Mouse (Mus musculus): ENCODE measurements around the gene L3mbtl1.

L3mbtl1 gene

GRCm38 (mm10) chr2:162943148-162943846 is at the start of gene L3mbtl1:
Gene L3mbtl1 (plus strand): TSS chr2:162943472.
- CTCF ChIA-PET = no interaction called here

GRCm38 (mm10) chr2:162899256-162899655 is 44.0 kb upstream of the L3mbtl1 start:
- CTCF ChIA-PET = interaction anchor here (0.6 kb wide), 1 partner anchor 69 kb away, joined by 16 read pairs; no protein-coding TSS in a partner anchor

DNA sequence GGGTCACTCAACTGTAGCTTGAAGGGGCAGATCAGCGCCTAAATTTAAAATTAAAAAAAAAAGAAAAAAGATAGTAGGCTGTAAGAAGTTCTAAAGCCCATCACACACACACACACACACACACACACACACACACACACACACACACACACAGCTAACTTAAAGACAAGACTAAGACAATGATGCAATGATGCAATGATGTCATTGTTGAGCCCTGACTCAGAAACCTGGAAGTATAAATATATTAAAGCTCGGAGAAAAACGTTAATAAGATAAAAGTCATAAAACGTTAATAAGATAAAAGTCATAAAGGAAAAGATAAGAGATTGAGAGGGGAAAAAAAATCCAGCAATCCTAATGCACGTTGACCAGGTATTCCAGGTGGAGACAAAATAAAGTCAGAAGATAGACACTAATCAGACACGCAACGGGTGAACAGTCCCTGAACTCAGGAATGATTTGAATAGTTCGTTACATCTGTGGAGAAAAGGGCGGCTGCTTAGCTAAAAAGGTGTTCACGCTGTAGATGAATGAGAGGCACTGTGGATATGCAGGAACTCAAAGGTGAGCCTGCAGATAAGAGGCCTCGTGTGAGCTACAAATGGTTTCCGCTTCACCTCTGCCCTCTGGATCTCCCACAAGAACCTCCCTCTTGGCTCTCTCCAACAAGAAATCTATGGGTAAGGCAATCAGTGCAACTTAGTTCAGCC is 43.2 kb upstream of the L3mbtl1 start:
- CTCF ChIA-PET = no interaction called here

- CTCF ChIA-PET = no interaction called here
These were observed 42.7 kb upstream of the L3mbtl1 start for GRCm38 (mm10) chr2:162900590-162900916.

DNA sequence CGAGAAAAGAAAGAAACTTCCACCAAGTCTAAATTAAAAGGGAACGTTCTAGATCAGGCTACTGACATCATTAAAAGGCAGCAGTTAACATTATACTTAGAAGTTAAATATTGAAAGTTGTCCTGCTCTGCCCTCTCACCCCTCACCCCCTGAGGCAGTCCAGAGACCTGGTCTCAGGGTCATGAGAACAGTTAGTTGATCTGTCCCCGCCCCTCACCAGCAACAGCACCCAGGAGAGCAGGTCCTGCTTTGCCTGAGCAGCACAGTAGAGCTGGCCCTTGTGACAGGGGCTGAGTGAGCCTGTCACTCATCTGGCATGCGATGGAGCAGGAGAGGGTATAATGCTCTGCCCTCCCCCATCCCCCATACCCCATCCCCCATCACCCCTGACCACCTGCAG is 37.4 kb upstream of the L3mbtl1 start:
- CTCF ChIA-PET = interaction anchor here (0.5 kb wide), 1 partner anchor 265 kb away, joined by 3 read pairs; no protein-coding TSS in a partner anchor

DNA sequence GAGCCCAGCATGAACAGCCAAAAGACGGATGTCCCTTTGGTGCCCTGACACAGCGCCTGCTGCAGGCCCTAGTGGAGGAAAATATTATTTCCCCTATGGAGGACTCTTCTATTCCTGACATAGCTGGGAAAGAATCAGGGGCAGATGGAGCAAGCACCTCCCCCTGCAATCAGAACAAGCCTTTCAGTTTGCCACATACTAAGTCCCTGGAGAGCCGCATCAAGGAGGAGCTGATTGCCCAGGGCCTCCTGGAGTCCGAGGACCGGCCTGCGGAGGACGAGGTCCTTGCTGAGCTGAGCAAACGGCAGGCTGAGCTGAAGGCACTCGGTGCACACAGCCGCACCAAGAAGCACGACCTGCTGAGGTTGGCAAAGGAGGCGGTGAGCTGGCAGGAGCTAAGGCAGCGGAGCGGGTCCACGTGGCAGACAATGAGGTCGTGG is 35.2 kb upstream of the L3mbtl1 start:
- CTCF ChIA-PET = interaction anchor here (0.8 kb wide), 1 partner anchor 1680 kb away, joined by 4 read pairs; no protein-coding TSS in a partner anchor

GRCm38 (mm10) chr2:162914040-162914439 is 29.2 kb upstream of the L3mbtl1 start:
- CTCF ChIA-PET = no interaction called here

- CTCF ChIA-PET = no interaction called here
These were observed 28.8 kb upstream of the L3mbtl1 start for GRCm38 (mm10) chr2:162914519-162914918.

GRCm38 (mm10) chr2:162919926-162920325 is 23.3 kb upstream of the L3mbtl1 start:
- CTCF ChIA-PET = no interaction called here

DNA sequence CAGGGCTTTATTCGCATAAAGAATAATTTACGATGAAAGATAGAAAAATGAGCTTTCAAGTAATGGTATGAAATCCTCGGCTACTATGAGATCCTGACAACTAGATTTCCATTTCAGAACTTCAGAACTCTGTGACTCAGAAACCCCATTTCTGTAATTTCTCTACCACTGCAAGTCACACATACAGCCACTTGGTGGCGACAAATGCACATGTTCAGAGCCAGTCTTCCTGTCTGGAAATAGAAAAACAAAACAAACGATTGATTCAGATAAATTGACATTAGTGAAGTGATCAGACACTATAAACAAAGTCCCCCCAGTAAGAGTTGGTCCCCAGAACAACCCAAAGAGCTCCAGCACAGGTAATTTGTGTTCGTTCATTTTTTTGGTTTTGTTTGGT is 21.1 kb upstream of the L3mbtl1 start:
- CTCF ChIA-PET = interaction anchor here (0.7 kb wide), 1 partner anchor 81 kb away, joined by 3 read pairs; no protein-coding TSS in a partner anchor

- CTCF ChIA-PET = interaction anchor here (0.7 kb wide), 1 partner anchor 80 kb away, joined by 3 read pairs; no protein-coding TSS in a partner anchor
These were observed 20.4 kb upstream of the L3mbtl1 start for GRCm38 (mm10) chr2:162922834-162923233.

GRCm38 (mm10) chr2:162924126-162924525 is 19.1 kb upstream of the L3mbtl1 start:
- CTCF ChIA-PET = no interaction called here

DNA sequence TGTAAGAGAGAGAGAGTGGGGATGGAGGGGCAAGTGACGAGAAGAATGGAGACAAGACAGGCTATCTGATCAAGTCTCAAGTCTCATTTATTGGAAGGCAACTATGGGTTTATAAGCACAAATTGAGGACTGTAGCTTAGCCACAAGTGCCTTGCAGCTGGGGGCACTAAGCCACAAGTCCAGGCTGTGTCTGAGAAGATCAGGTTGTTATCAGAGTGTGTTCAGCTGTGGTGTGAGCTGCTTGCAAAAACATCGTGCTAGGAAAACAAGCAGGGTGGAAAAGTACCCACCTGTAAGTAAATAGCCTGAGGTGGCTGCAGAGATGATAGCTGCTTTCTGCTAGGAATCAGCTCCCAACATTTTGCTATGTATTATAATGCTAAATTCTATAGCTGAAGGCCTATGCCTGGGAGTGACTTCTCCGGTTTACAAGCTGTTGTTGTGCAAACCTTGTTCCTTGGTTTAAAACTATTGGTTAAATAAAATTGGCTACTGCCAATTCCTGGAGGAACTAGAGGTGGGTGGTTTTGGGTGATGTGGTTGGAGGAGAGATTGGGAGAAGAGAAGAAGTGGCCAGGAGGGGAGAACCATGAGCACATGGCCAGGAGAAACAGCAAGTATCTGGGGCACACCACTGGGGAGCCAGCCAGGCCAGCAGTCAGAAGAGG is 15.2 kb upstream of the L3mbtl1 start:
- CTCF ChIA-PET = no interaction called here

DNA sequence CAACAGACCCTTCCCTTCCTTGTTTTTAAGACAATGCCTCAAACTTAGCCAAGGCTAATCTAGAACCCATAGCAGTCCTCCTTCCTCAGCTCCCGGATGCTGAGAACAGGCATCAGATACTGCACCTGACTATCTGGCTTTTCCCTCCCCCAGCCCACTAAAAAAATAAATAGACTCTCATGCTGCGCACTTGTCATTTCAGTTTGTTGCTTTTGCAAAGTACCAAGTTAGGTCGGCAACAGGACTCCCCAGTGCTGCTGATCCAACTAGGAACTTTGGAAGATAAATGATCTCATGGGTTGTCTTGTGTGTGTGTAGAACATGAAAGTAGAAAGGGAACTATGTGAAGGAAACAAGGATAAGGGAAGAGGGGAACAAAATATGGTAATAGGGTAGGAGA is 13.6 kb upstream of the L3mbtl1 start:
- CTCF ChIA-PET = no interaction called here

DNA sequence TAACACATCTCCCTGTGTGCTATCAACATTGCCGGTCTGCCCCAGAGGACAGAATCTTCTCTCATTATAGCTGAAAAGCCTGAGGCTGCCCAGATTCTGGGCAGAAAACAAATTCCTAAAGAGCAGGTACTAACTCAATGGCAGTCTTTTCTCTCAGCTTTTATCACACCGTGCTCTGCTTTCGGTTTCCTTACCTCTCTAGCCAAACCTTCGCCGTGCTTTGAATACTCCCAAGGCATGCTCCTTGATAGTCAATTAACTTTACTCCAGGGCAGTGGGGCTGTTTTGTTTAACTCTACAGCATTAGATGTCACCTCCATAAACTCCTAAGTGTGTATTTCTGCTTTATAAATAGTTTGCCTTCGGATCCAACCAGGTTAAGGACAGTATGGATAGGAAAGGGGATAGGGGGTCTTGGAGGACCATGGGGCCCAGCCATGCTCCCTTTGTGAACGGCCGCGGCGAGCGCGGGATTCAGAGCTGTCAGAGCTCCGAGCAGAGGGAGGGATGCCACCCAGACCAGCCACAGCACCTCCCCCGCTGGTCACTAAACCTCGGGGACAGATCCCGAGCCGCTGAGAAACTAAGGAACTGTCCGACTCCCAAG is 12.7 kb upstream of the L3mbtl1 start:
- CTCF ChIA-PET = no interaction called here

- CTCF ChIA-PET = no interaction called here
These were observed 12.1 kb upstream of the L3mbtl1 start, which contains the start of gene Srsf6 for GRCm38 (mm10) chr2:162931123-162931673. Gene Srsf6 (plus strand): TSS chr2:162931528.

- CTCF ChIA-PET = interaction anchor here (0.6 kb wide), 1 partner anchor 14 kb away, joined by 4 read pairs; no protein-coding TSS in a partner anchor
These were observed 11.3 kb upstream of the L3mbtl1 start for GRCm38 (mm10) chr2:162931674-162932650.

DNA sequence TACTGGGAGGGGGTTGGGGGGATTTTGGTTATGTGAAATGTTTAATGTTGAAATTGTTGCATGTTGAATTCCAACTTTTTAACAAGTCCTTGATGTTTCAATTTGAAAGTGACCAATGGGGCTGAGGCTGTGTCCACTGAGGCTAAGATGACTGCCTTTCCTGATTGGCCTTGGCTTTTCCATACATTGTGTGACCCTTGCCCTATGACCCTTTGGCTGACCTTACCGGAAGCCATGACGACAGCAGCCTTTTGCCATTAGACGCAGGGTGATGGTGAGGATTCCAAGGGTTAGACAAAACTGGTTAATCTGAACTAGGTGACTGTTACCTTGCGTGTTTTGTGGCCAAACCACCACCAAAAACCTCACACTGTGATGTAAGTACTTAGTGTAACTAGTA is 10.6 kb upstream of the L3mbtl1 start:
- CTCF ChIA-PET = interaction anchor here (0.6 kb wide), 1 partner anchor 13 kb away, joined by 4 read pairs; no protein-coding TSS in a partner anchor

DNA sequence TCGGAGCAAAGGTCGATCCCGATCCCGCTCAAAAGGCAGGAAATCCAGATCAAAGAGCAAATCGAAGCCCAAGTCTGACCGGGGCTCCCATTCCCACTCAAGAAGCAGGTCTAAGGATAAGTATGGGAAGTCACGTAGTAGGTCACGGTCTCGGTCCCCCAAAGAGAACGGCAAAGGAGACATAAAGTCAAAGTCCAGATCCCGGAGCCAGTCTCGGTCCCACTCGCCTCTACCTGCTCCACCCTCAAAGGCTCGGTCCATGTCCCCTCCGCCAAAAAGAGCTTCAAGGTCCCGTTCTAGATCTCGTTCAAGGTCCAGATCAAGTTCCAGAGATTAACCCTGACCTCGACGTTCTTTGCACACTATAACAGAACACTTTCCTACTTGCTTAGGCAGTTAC is 8.9 kb upstream of the L3mbtl1 start:
- CTCF ChIA-PET = no interaction called here

DNA sequence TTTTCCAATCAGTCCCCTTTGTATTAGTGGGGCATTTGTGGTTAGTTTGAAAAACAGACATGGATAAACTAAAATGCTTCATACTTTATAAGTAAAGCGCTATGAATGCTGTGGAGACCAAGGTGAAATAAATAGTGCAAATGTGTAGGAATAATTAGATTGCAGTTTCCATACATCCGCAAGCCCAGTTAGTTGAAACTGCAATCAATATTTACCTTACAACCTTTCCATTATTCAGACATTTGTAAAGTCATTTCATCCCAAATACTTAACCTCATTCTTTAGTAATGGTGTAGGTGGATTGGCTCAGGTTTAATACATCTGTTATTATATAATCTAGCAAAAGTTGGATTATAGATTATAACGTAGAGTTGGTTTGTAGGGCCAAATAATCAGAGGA is 7.6 kb upstream of the L3mbtl1 start:
- CTCF ChIA-PET = no interaction called here

DNA sequence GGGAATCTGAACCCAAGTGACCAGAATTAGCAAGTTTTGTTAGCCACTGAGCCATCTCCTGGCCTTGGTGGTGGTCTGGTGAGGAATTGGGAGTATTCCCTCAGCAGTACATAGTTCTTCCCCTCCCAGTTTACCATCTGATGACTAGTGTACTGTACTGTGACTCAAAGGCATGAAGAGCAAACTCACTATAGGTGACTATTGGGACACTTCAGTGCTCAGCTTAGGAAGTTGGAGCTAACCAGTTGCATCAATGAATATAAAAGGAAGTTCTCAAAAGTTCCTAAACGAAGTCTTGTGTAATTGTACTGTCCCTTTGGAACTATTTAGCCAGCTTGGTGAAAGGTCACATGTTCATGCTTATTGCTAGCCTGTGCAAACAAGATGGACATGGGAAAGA is 3.7 kb upstream of the L3mbtl1 start:
- CTCF ChIA-PET = no interaction called here
